Mouse (Mus musculus) forebrain, embryonic 13.5 days (tissue): ENCODE measurements around the gene Slc8a1. TPM values are rescaled to one million over a fixed set of nuclear protein-coding genes. Genes with fewer than 3 reads are reported as not detected.

Experiments
- ATAC-seq: fragments of 200-750 bp; cut with Nextera tagmentation; 2 replicates; pipeline ENCODE4 v1.8.0; 2017
- H3K27ac ChIP-seq: fragments of 300-500 bp; sonication (generic); 2 replicates; pipeline ENCODE4 v1.5.1; 2015; ENCODE audit warnings: inconsistent platforms, mild to moderate bottlenecking, moderate library complexity
- H3K27me3 ChIP-seq: fragments of 300-500 bp; sonication (generic); 2 replicates; pipeline ENCODE4 v1.6.1; 2015; ENCODE audit warnings: mild to moderate bottlenecking, inconsistent platforms
- H3K36me3 ChIP-seq: fragments of 300-500 bp; sonication (generic); 2 replicates; pipeline ENCODE4 v1.6.1; 2015; ENCODE audit warnings: mild to moderate bottlenecking, inconsistent platforms; ENCODE audit not compliant: poor library complexity, severe bottlenecking
- H3K4me1 ChIP-seq: fragments of 300-500 bp; sonication (generic); 2 replicates; pipeline ENCODE4 v1.6.1; 2015; ENCODE audit warnings: inconsistent platforms
- H3K4me2 ChIP-seq: fragments of 300-500 bp; sonication (generic); 2 replicates; pipeline ENCODE4 v1.6.1; 2015; ENCODE audit warnings: inconsistent platforms, mild to moderate bottlenecking, moderate library complexity
- H3K4me3 ChIP-seq: fragments of 300-500 bp; sonication (generic); 2 replicates; pipeline ENCODE4 v1.5.1; 2015; ENCODE audit warnings: mild to moderate bottlenecking, inconsistent platforms
- H3K9ac ChIP-seq: fragments of 300-500 bp; sonication (generic); 2 replicates; pipeline ENCODE4 v1.6.1; 2015; ENCODE audit warnings: mild to moderate bottlenecking, inconsistent platforms
- H3K9me3 ChIP-seq: fragments of 300-500 bp; sonication (generic); replicated peaks from 2 replicates; pipeline ENCODE4 v1.6.1; 2016; ENCODE audit warnings: inconsistent platforms
- WGBS: fragments of 180-500 bp; shearing (Covaris S2); methylation state at CpG from one replicate; pipeline ENCODE4 v1.1.7; 2015; 5-methylcytosine and 5-hydroxymethylcytosine counted together
- polyA plus RNA-seq: library from polyadenylated mRNA; unstranded; fragments of >200 nt; fragmentation: Nextera tagmentation; extraction: Ambion mirVana; gene quantifications from 2 replicates; pipeline ENCODE4 v1.2.1, GENCODE M21; 2015

Slc8a1 gene
- polyA plus RNA-seq, 1 experiment from 2014 or later = 5.6 TPM

- Histone ChIP-seq H3K27ac (no peak overlapping the region), H3K27me3 (no peaks in the 10 kb centered on the region), H3K4me3 (no peak overlapping the region), H3K36me3 (no peaks in the 10 kb centered on the region), H3K9me3 (no peaks in the 10 kb centered on the region), H3K9ac (no peak overlapping the region), H3K4me1 (no peaks in the 10 kb centered on the region), H3K4me2 (no peak overlapping the region)
- WGBS = 68% methylated on average over 3 of the region's 3 CpGs
- ATAC-seq = no peak
Observed at GRCm38 (mm10) chr17:81704761-81705160, 33.4 kb downstream of the Slc8a1 start.

GRCm38 (mm10) chr17:81703258-81703657, 34.9 kb downstream of the Slc8a1 start:
- Histone ChIP-seq H3K4me1 (peaks cover 8% of the 10 kb centered on the region; the same call in 1 of the 2 replicates), H3K9me3 (no peaks in the 10 kb centered on the region), H3K27me3 (no peaks in the 10 kb centered on the region), H3K9ac (no peak overlapping the region), H3K4me2 (no peak overlapping the region), H3K4me3 (no peak overlapping the region), H3K27ac (no peak overlapping the region), H3K36me3 (no peaks in the 10 kb centered on the region)
- 75% methylated on average over 2 of the region's 2 CpGs for WGBS
- ATAC-seq = no peak

GRCm38 (mm10) chr17:81701701-81702100, 36.5 kb downstream of the Slc8a1 start:
- peaks cover 8% of the 10 kb centered on the region; the same call in 1 of the 2 replicates for H3K4me1 ChIP-seq
- no peak overlapping the region for H3K4me2 ChIP-seq
- no peak for ATAC-seq
- H3K9me3 ChIP-seq = no peaks in the 10 kb centered on the region
- no peaks in the 10 kb centered on the region for H3K27me3 ChIP-seq
- H3K4me3 ChIP-seq = no peak overlapping the region
- H3K27ac ChIP-seq = no peak overlapping the region
- H3K9ac ChIP-seq = no peak overlapping the region
- 90% methylated on average over 4 of the region's 4 CpGs for WGBS
- H3K36me3 ChIP-seq = no peaks in the 10 kb centered on the region

GRCm38 (mm10) chr17:81698789-81699188, 39.4 kb downstream of the Slc8a1 start:
- no peak overlapping the region for H3K4me3 ChIP-seq
- no peak for ATAC-seq
- no peak overlapping the region for H3K27ac ChIP-seq
- H3K27me3 ChIP-seq = no peaks in the 10 kb centered on the region
- 40% methylated on average over 10 of the region's 10 CpGs for WGBS
- no peak overlapping the region for H3K9ac ChIP-seq
- H3K4me2 ChIP-seq = 0 out of 2 replicates have a peak overlapping the region, but pooled peaks have one; percentile 5
- no peaks in the 10 kb centered on the region for H3K9me3 ChIP-seq
- H3K36me3 ChIP-seq = no peaks in the 10 kb centered on the region
- H3K4me1 ChIP-seq = peaks cover 8% of the 10 kb centered on the region; the same call in 1 of the 2 replicates

GRCm38 (mm10) chr17:81697695-81698094, 40.5 kb downstream of the Slc8a1 start:
- no peaks in the 10 kb centered on the region for H3K36me3 ChIP-seq
- no peak overlapping the region for H3K4me3 ChIP-seq
- peaks cover 8% of the 10 kb centered on the region; the same call in 1 of the 2 replicates for H3K4me1 ChIP-seq
- ATAC-seq = no peak
- H3K27me3 ChIP-seq = no peaks in the 10 kb centered on the region
- H3K27ac ChIP-seq = no peak overlapping the region
- H3K9me3 ChIP-seq = no peaks in the 10 kb centered on the region
- H3K4me2 ChIP-seq = no peak overlapping the region
- WGBS = 72% methylated on average over 2 of the region's 2 CpGs
- no peak overlapping the region for H3K9ac ChIP-seq

- H3K4me1 ChIP-seq = peaks cover 8% of the 10 kb centered on the region; the same call in 1 of the 2 replicates
Observed at GRCm38 (mm10) chr17:81694977-81695376, 43.2 kb downstream of the Slc8a1 start.

GRCm38 (mm10) chr17:81679616-81680015, 58.6 kb downstream of the Slc8a1 start:
- Histone ChIP-seq H3K4me1 (no peaks in the 10 kb centered on the region), H3K9me3 (no peaks in the 10 kb centered on the region), H3K4me2 (no peak overlapping the region), H3K27ac (no peak overlapping the region), H3K9ac (no peak overlapping the region), H3K4me3 (no peak overlapping the region), H3K27me3 (0 out of 2 replicates have a peak, but pooled peaks cover 3% of the 10 kb centered on the region), H3K36me3 (no peaks in the 10 kb centered on the region)
- no peak for ATAC-seq

More at GRCm38 (mm10) chr17:81694977-81695376, 43.2 kb downstream of the Slc8a1 start:
- H3K4me2 ChIP-seq = no peak overlapping the region
- WGBS = 100% methylated on average over 1 of the region's 1 CpGs
- no peaks in the 10 kb centered on the region for H3K27me3 ChIP-seq
- ATAC-seq = no peak
- no peaks in the 10 kb centered on the region for H3K9me3 ChIP-seq
- H3K36me3 ChIP-seq = no peaks in the 10 kb centered on the region
- H3K27ac ChIP-seq = no peak overlapping the region
- no peak overlapping the region for H3K4me3 ChIP-seq
- no peak overlapping the region for H3K9ac ChIP-seq

GRCm38 (mm10) chr17:81677450-81677849, 60.7 kb downstream of the Slc8a1 start:
- H3K27ac ChIP-seq = no peak overlapping the region
- no peak overlapping the region for H3K4me3 ChIP-seq
- peaks cover 18% of the 10 kb centered on the region for H3K27me3 ChIP-seq
- H3K4me2 ChIP-seq = no peak overlapping the region
- no peaks in the 10 kb centered on the region for H3K36me3 ChIP-seq
- 60% methylated on average over 2 of the region's 2 CpGs for WGBS
- H3K4me1 ChIP-seq = no peaks in the 10 kb centered on the region
- no peak overlapping the region for H3K9ac ChIP-seq
- ATAC-seq = no peak
- H3K9me3 ChIP-seq = no peaks in the 10 kb centered on the region

GRCm38 (mm10) chr17:81676203-81676602, 62.0 kb downstream of the Slc8a1 start:
- Histone ChIP-seq H3K36me3 (no peaks in the 10 kb centered on the region), H3K27ac (no peak overlapping the region), H3K4me3 (no peak overlapping the region), H3K9me3 (no peaks in the 10 kb centered on the region), H3K27me3 (peaks cover 31% of the 10 kb centered on the region), H3K4me2 (no peak overlapping the region), H3K9ac (no peak overlapping the region), H3K4me1 (0 out of 2 replicates have a peak, but pooled peaks cover 3% of the 10 kb centered on the region)
- WGBS = 79% methylated on average over 3 of the region's 3 CpGs
- no peak for ATAC-seq

- H3K9ac ChIP-seq = no peak overlapping the region
- no peak for ATAC-seq
- WGBS = 8% methylated on average over 5 of the region's 5 CpGs
- peaks cover 22% of the 10 kb centered on the region for H3K4me1 ChIP-seq
- peaks cover 33% of the 10 kb centered on the region for H3K27me3 ChIP-seq
- H3K36me3 ChIP-seq = no peaks in the 10 kb centered on the region
- H3K4me2 ChIP-seq = peak overlapping the region; percentile 88; the same call in 1 of the 2 replicates
- H3K4me3 ChIP-seq = no peak overlapping the region
- H3K27ac ChIP-seq = no peak overlapping the region
- H3K9me3 ChIP-seq = no peaks in the 10 kb centered on the region
Observed at GRCm38 (mm10) chr17:81671245-81671644, 66.9 kb downstream of the Slc8a1 start.

- H3K27me3 ChIP-seq = peaks cover 33% of the 10 kb centered on the region
- peak overlapping the region; percentile 67 for H3K4me3 ChIP-seq
- no peaks in the 10 kb centered on the region for H3K36me3 ChIP-seq
- peak overlapping the region; percentile 86 for H3K9ac ChIP-seq
- ATAC-seq = peak; percentile 79
- H3K4me1 ChIP-seq = peaks cover 22% of the 10 kb centered on the region
- WGBS = under 1% methylated on average over 41 of the region's 84 CpGs
- peak overlapping the region; percentile 88 for H3K4me2 ChIP-seq
- peak overlapping the region; percentile 92 for H3K27ac ChIP-seq
- no peaks in the 10 kb centered on the region for H3K9me3 ChIP-seq
Observed at GRCm38 (mm10) chr17:81669816-81670691, 68.1 kb downstream of the Slc8a1 start.

- no peaks in the 10 kb centered on the region for H3K36me3 ChIP-seq
- WGBS = 0% methylated on average over 21 of the region's 22 CpGs
Observed at GRCm38 (mm10) chr17:81669062-81669815, 68.9 kb downstream of the Slc8a1 start.

More at GRCm38 (mm10) chr17:81669062-81669815, 68.9 kb downstream of the Slc8a1 start:
- peak; percentile 86 for ATAC-seq
- Histone ChIP-seq H3K4me3 (peak overlapping the region; percentile 67), H3K9ac (peak overlapping the region; percentile 86), H3K27me3 (peaks cover 31% of the 10 kb centered on the region), H3K9me3 (no peaks in the 10 kb centered on the region), H3K27ac (peak overlapping the region; percentile 92), H3K4me2 (peak overlapping the region; percentile 88), H3K4me1 (peaks cover 22% of the 10 kb centered on the region)
